Mouse (Mus musculus): ENCODE measurements around the gene Slc23a4.

GRCm38 (mm10) chr6:34946486-34947079 lies 41.6 kb downstream of the Slc23a4 start:
- no peak for TF ChIP-seq POLR2A (IDR thresholded peaks at IDR 0.05; ENCODE audit: insufficient read length, low read depth)
- no peak for TF ChIP-seq E2F4 (IDR thresholded peaks at IDR 0.05; ENCODE audit: insufficient read depth)
- TF ChIP-seq TCF12 (IDR thresholded peaks at IDR 0.05; ENCODE audit: insufficient read depth, poor library complexity, severe bottlenecking) = no peak
- TF ChIP-seq USF1 (IDR thresholded peaks at IDR 0.05; ENCODE audit: low read depth) = no peak
- TF ChIP-seq MAX (IDR thresholded peaks at IDR 0.05; ENCODE audit: low read depth) = no peak
- TF ChIP-seq CEBPB (IDR thresholded peaks at IDR 0.05; ENCODE audit: insufficient read depth, poor library complexity, severe bottlenecking) = no peak
- no peak for TF ChIP-seq SRF (IDR thresholded peaks at IDR 0.05; ENCODE audit: control insufficient read depth, insufficient read length, low read depth)
- no peak for TF ChIP-seq POLR2AphosphoS2 (IDR thresholded peaks at IDR 0.05; ENCODE audit: insufficient read length, low read depth)
- no peak for TF ChIP-seq REST (IDR thresholded peaks at IDR 0.05; ENCODE audit: insufficient read depth, insufficient read length)
- no peak for TF ChIP-seq MYOG (IDR thresholded peaks at IDR 0.05; ENCODE audit: control insufficient read depth in 1 of 3, insufficient read depth in 1 of 3, insufficient read length in 2 of 3, low read depth in 2 of 3)

All from myocyte (in vitro differentiated cells).